ENCODE assay signal across 28 mouse cellular contexts in genomic region chr1:184603136-184603535, GRCm38 (mm10).
"Had no signal": no experiment of that assay in that cellular context is flagged by ENCODE, and none has a peak within 500 bp of the region (broad histone marks: within the 10 kb centered on the region; RNA-seq: fewer than 3 reads in every experiment).

No protein-coding gene starts in this region.

- H3K4me1 ChIP-seq: limb, embryonic 10.5 days; limb, embryonic 15.5 days; liver, embryonic 12.5 days; liver, embryonic 13.5 days; liver, embryonic 15.5 days; megakaryocyte, embryonic 14.5 days; midbrain, embryonic 10.5 days; midbrain, embryonic 12.5 days; midbrain, embryonic 13.5 days; midbrain, embryonic 15.5 days; neural tube, embryonic 12.5 days had no signal

- H3K27ac ChIP-seq: left cerebral cortex, adult 2 months; limb, embryonic 10.5 days; limb, embryonic 12.5 days; limb, embryonic 13.5 days; limb, embryonic 15.5 days; liver, embryonic 12.5 days; liver, embryonic 13.5 days; liver, embryonic 14.5 days; liver, embryonic 15.5 days; lung, embryonic 15.5 days; macrophage; midbrain, embryonic 10.5 days; midbrain, embryonic 12.5 days; midbrain, embryonic 13.5 days; midbrain, embryonic 15.5 days; neural tube, embryonic 12.5 days had no signal

- H3K4me3 ChIP-seq: left cerebral cortex, adult 2 months; limb, embryonic 10.5 days; limb, embryonic 12.5 days; limb, embryonic 13.5 days; limb, embryonic 15.5 days; liver, embryonic 12.5 days; liver, embryonic 13.5 days; liver, embryonic 15.5 days; lung, embryonic 15.5 days; megakaryocyte, embryonic 14.5 days; midbrain, embryonic 10.5 days; midbrain, embryonic 12.5 days; midbrain, embryonic 13.5 days; midbrain, embryonic 15.5 days; myocyte; neural tube, embryonic 12.5 days had no signal

- H3K27me3 ChIP-seq: limb, embryonic 12.5 days; limb, embryonic 15.5 days; liver, embryonic 12.5 days; liver, embryonic 13.5 days; lung, embryonic 15.5 days; midbrain, embryonic 12.5 days; midbrain, embryonic 13.5 days; midbrain, embryonic 15.5 days; neural tube, embryonic 12.5 days had no signal

- H3K9ac ChIP-seq: limb, embryonic 12.5 days; limb, embryonic 13.5 days; limb, embryonic 15.5 days; liver, embryonic 12.5 days; liver, embryonic 13.5 days; liver, embryonic 14.5 days; liver, embryonic 15.5 days; liver, postnatal 0 days; lung, embryonic 14.5 days; lung, embryonic 15.5 days; midbrain, embryonic 12.5 days; midbrain, embryonic 13.5 days; midbrain, embryonic 15.5 days; neural tube, embryonic 12.5 days had no signal

- H3K36me3 ChIP-seq: limb, embryonic 10.5 days; limb, embryonic 12.5 days; limb, embryonic 13.5 days; limb, embryonic 15.5 days; liver, embryonic 12.5 days; liver, embryonic 13.5 days; liver, embryonic 15.5 days; lung, embryonic 15.5 days; midbrain, embryonic 10.5 days; midbrain, embryonic 12.5 days; midbrain, embryonic 13.5 days; midbrain, embryonic 15.5 days; neural tube, embryonic 12.5 days had no signal

- DNase-seq: left cerebral cortex, postnatal 4 days; liver, embryonic 13.5 days; liver, postnatal 0 days; lung, adult 18-20 months; lung, adult 2 months; lung, embryonic 14.5 days; lung, postnatal 10 days; lung, postnatal 14 days; lung, postnatal 36 days; lung, postnatal 4 days; midbrain, embryonic 14.5 days had no signal
